Mouse (Mus musculus) liver, embryonic 14.5 days (tissue): Measurements from ENCODE around the gene Slc8b1. TPM values are rescaled to one million over a fixed set of nuclear protein-coding genes. Genes with fewer than 3 reads are reported as not detected.
A peak's percentile ranks its signal among the peaks of the same experiment; 100 is the strongest.

Experiments
- ATAC-seq: fragments of 200-750 bp; cut with Nextera tagmentation; 2 replicates; pipeline ENCODE4 v1.8.0; 2017; ENCODE audit warnings: moderate number of reproducible peaks, mild to moderate bottlenecking, moderate library complexity; ENCODE audit not compliant: insufficient read depth
- DNase-seq, 3 experiments: peaks; one replicate each; pipeline ENCODE4 v3.0.0-alpha.2; 2012 to 2013; ENCODE audit warnings: low read depth in 3 of 3, low spot score in 3 of 3
- H3K27ac ChIP-seq: fragments of 300-500 bp; sonication (generic); 2 replicates; pipeline ENCODE4 v1.5.1; 2014; ENCODE audit warnings: moderate library complexity, mild to moderate bottlenecking, control low read depth, inconsistent platforms
- H3K27me3 ChIP-seq: fragments of 300-500 bp; sonication (generic); 2 replicates; pipeline ENCODE4 v1.6.1; 2014; ENCODE audit warnings: mild to moderate bottlenecking, low read length, moderate library complexity; ENCODE audit not compliant: control insufficient read depth, insufficient read depth
- H3K36me3 ChIP-seq: fragments of 300-500 bp; sonication (generic); replicated peaks from 2 replicates; pipeline ENCODE4 v1.6.1; 2014; ENCODE audit warnings: low read depth; ENCODE audit not compliant: control insufficient read depth, insufficient read depth
- H3K4me1 ChIP-seq, 2 experiments: fragments of 200-500 bp in 1 of 2; fragments of 300-500 bp in 1 of 2; sonication (generic) in 1 of 2; replicated peaks; 2 replicates each; pipeline ENCODE4 v1.6.1; 2012 to 2014; ENCODE audit warnings: antibody characterized with exemption in 1 of 2, inconsistent platforms in 1 of 2, low read length in 1 of 2; ENCODE audit not compliant: control insufficient read depth in 2 of 2, insufficient read depth in 2 of 2
- H3K4me2 ChIP-seq: fragments of 300-500 bp; sonication (generic); 2 replicates; pipeline ENCODE4 v1.6.1; 2014; ENCODE audit warnings: low read depth, mild to moderate bottlenecking, control low read depth, moderate library complexity
- H3K4me3 ChIP-seq, 2 experiments: fragments of 200-500 bp in 1 of 2; fragments of 300-500 bp in 1 of 2; sonication (generic) in 1 of 2; 2 replicates each; pipeline ENCODE4 v1.5.1; 2012 to 2014; ENCODE audit warnings: low read depth in 2 of 2, low read length in 2 of 2, mild to moderate bottlenecking in 2 of 2, control low read depth in 1 of 2, inconsistent platforms in 1 of 2, moderate library complexity in 1 of 2; ENCODE audit not compliant: insufficient read depth in 1 of 2
- H3K9ac ChIP-seq: fragments of 300-500 bp; sonication (generic); replicated peaks from 2 replicates; pipeline ENCODE4 v1.6.1; 2014; ENCODE audit warnings: mild to moderate bottlenecking, control low read depth, moderate library complexity
- H3K9me3 ChIP-seq: fragments of 300-500 bp; sonication (generic); 2 replicates; pipeline ENCODE4 v1.6.1; 2016; ENCODE audit warnings: low read length, mixed read lengths; ENCODE audit not compliant: control insufficient read depth
- CTCF ChIP-seq: IDR thresholded peaks from 2 replicates; pipeline ENCODE4 v1.5.1; 2016; ENCODE audit warnings: antibody characterized with exemption, low read depth, control low read depth
- EP300 ChIP-seq: IDR thresholded peaks from 2 replicates; pipeline ENCODE4 v1.6.1; 2016; ENCODE audit warnings: antibody characterized with exemption, low read depth
- WGBS: fragments of 180-500 bp; shearing (Covaris S2); extraction: QIAGEN DNeasy Blood & Tissue Kit; methylation state at CpG from one replicate; pipeline ENCODE4 v1.1.7; 2014; ENCODE audit not compliant: insufficient replicate concordance; 5-methylcytosine and 5-hydroxymethylcytosine counted together
- polyA plus RNA-seq, 2 experiments: library from polyadenylated mRNA; depleted of rRNA in 1 of 2; stranded (reverse) in 1 of 2; unstranded in 1 of 2; fragments of >200 nt; fragmentation: Nextera tagmentation in 1 of 2; extraction: Ambion mirVana in 1 of 2; gene quantifications; 2 replicates each; pipeline versions ENCODE4 v1.2.1 to v1.2.3; 2012 to 2014

The Slc8b1 gene
- polyA plus RNA-seq, 2 experiments = 1.4 to 5.2 TPM

GRCm38 (mm10) chr5:120578504-120579081 lies 67.6 kb downstream of the Slc8b1 start:
- ATAC-seq = peak; percentile 41; the same call in 1 of the 2 replicates
- no peak for DNase-seq
- Histone ChIP-seq H3K9me3 (no peaks in the 10 kb centered on the region), H3K9ac (peak overlapping the region; percentile 69), H3K4me2 (peak overlapping the region; percentile 78), H3K27ac (peak overlapping the region; percentile 98), H3K27me3 (no peaks in the 10 kb centered on the region), H3K4me1 (peaks cover 29 to 34% of the 10 kb centered on the region in 2 experiments), H3K36me3 (peaks cover 29% of the 10 kb centered on the region), H3K4me3 (peak overlapping the region in 1 of 2 experiments; percentile 39; a peak in 2 of 4 replicates)
- 22% methylated on average over 12 of the region's 12 CpGs for WGBS
- TF ChIP-seq EP300 = no peak
- no peak for TF ChIP-seq CTCF

- Histone ChIP-seq H3K27ac (peak overlapping the region; percentile 98), H3K4me2 (peak overlapping the region; percentile 78), H3K36me3 (peaks cover 36% of the 10 kb centered on the region), H3K4me1 (peaks cover 29 to 34% of the 10 kb centered on the region in 2 experiments), H3K9me3 (no peaks in the 10 kb centered on the region), H3K9ac (peak overlapping the region; percentile 69), H3K27me3 (no peaks in the 10 kb centered on the region), H3K4me3 (no peak overlapping the region)
- ATAC-seq = no peak
- 55% methylated on average over 26 of the region's 26 CpGs for WGBS
- no peak for TF ChIP-seq EP300
- no peak for TF ChIP-seq CTCF
- no peak for DNase-seq
Measured at GRCm38 (mm10) chr5:120579211-120579897, 68.4 kb downstream of the Slc8b1 start.

GRCm38 (mm10) chr5:120579898-120580626 lies 69.1 kb downstream of the Slc8b1 start:
- no peaks in the 10 kb centered on the region for H3K27me3 ChIP-seq
- H3K9ac ChIP-seq = no peak overlapping the region
- no peak overlapping the region for H3K4me3 ChIP-seq
- no peak for TF ChIP-seq CTCF
- TF ChIP-seq EP300 = no peak
- DNase-seq (no peak), ATAC-seq (no peak)
- no peak overlapping the region; the same call in 1 of the 2 replicates for H3K27ac ChIP-seq
- peaks cover 29 to 35% of the 10 kb centered on the region in 2 experiments for H3K4me1 ChIP-seq
- no peaks in the 10 kb centered on the region for H3K9me3 ChIP-seq
- H3K36me3 ChIP-seq = peaks cover 43% of the 10 kb centered on the region
- 87% methylated on average over 26 of the region's 26 CpGs for WGBS
- no peak overlapping the region for H3K4me2 ChIP-seq

- no peaks in the 10 kb centered on the region for H3K9me3 ChIP-seq
- DNase-seq (no peak), ATAC-seq (no peak)
- H3K4me1 ChIP-seq = peaks cover 34 to 42% of the 10 kb centered on the region in 2 experiments
- H3K27me3 ChIP-seq = no peaks in the 10 kb centered on the region
- 78% methylated on average over 9 of the region's 9 CpGs for WGBS
- no peak overlapping the region for H3K9ac ChIP-seq
- TF ChIP-seq EP300 = no peak
- TF ChIP-seq CTCF = no peak
- H3K36me3 ChIP-seq = peaks cover 42% of the 10 kb centered on the region
- H3K4me3 ChIP-seq = no peak overlapping the region
- no peak overlapping the region for H3K4me2 ChIP-seq
- H3K27ac ChIP-seq = no peak overlapping the region
Measured at GRCm38 (mm10) chr5:120582002-120582401, 71.0 kb downstream of the Slc8b1 start.

GRCm38 (mm10) chr5:120583511-120583910 lies 72.5 kb downstream of the Slc8b1 start:
- no peak overlapping the region for H3K9ac ChIP-seq
- H3K27ac ChIP-seq = no peak overlapping the region
- H3K4me2 ChIP-seq = no peak overlapping the region
- no peaks in the 10 kb centered on the region for H3K9me3 ChIP-seq
- no peak for ATAC-seq
- TF ChIP-seq CTCF (no peak), EP300 (no peak)
- H3K27me3 ChIP-seq = no peaks in the 10 kb centered on the region
- no peak overlapping the region for H3K4me3 ChIP-seq
- WGBS = 94% methylated on average over 4 of the region's 4 CpGs
- peaks cover 25 to 34% of the 10 kb centered on the region in 2 experiments for H3K4me1 ChIP-seq
- H3K36me3 ChIP-seq = peaks cover 42% of the 10 kb centered on the region
- no peak for DNase-seq

Other genes starting within 250 kb of the Slc8b1 start
- gene Lhx5, start 79.5 kb upstream of the Slc8b1 start, polyA plus RNA-seq (2012; rRNA removed) = 0.02 TPM in 1 of 2 replicates, not detected in the other
- gene Lhx5, start 79.5 kb upstream of the Slc8b1 start, polyA plus RNA-seq (2014; fragmentation: Nextera tagmentation; extraction: Ambion mirVana) = not detected in 2 replicates
- 0.78 and 0.93 TPM in 2 replicates for gene Sdsl, start 38.4 kb upstream of the Slc8b1 start, polyA plus RNA-seq (2012; rRNA removed)
- 1.2 and 2.0 TPM in 2 replicates for gene Sdsl, start 38.4 kb upstream of the Slc8b1 start, polyA plus RNA-seq (2014; fragmentation: Nextera tagmentation; extraction: Ambion mirVana)
- 0.13 and 0.61 TPM in 2 replicates for gene Sds, start 34.6 kb upstream of the Slc8b1 start, polyA plus RNA-seq (2012; rRNA removed)
- gene Sds, start 34.6 kb upstream of the Slc8b1 start, polyA plus RNA-seq (2014; fragmentation: Nextera tagmentation; extraction: Ambion mirVana) = 0.15 and 0.22 TPM in 2 replicates
- gene Plbd2, start 7.5 kb upstream of the Slc8b1 start, polyA plus RNA-seq (2012; rRNA removed) = 4.3 TPM in 2 replicates
- gene Plbd2, start 7.5 kb upstream of the Slc8b1 start, polyA plus RNA-seq (2014; fragmentation: Nextera tagmentation; extraction: Ambion mirVana) = 10.3 and 12.3 TPM in 2 replicates
- gene Tpcn1, start 77.5 kb downstream of the Slc8b1 start, polyA plus RNA-seq (2012; rRNA removed) = 19.3 and 19.8 TPM in 2 replicates
- gene Tpcn1, start 77.5 kb downstream of the Slc8b1 start, polyA plus RNA-seq (2014; fragmentation: Nextera tagmentation; extraction: Ambion mirVana) = 17.8 and 18.2 TPM in 2 replicates
- 0.91 and 2.0 TPM in 2 replicates for gene Iqcd, start 77.8 kb downstream of the Slc8b1 start, polyA plus RNA-seq (2012; rRNA removed)
- 1.0 and 1.4 TPM in 2 replicates for gene Iqcd, start 77.8 kb downstream of the Slc8b1 start, polyA plus RNA-seq (2014; fragmentation: Nextera tagmentation; extraction: Ambion mirVana)
- gene Rita1, start 101.4 kb downstream of the Slc8b1 start, polyA plus RNA-seq (2012; rRNA removed) = 5.2 and 5.9 TPM in 2 replicates
- 2.1 and 2.8 TPM in 2 replicates for gene Rita1, start 101.4 kb downstream of the Slc8b1 start, polyA plus RNA-seq (2014; fragmentation: Nextera tagmentation; extraction: Ambion mirVana)
- 9.9 and 12.4 TPM in 2 replicates for gene Ddx54, start 101.6 kb downstream of the Slc8b1 start, polyA plus RNA-seq (2012; rRNA removed)
- gene Ddx54, start 101.6 kb downstream of the Slc8b1 start, polyA plus RNA-seq (2014; fragmentation: Nextera tagmentation; extraction: Ambion mirVana) = 9.9 and 10.1 TPM in 2 replicates
- not detected in 2 replicates for gene Cfap73, start 123.1 kb downstream of the Slc8b1 start, polyA plus RNA-seq (2012; rRNA removed)
- gene Cfap73, start 123.1 kb downstream of the Slc8b1 start, polyA plus RNA-seq (2014; fragmentation: Nextera tagmentation; extraction: Ambion mirVana) = not detected in 2 replicates
- 0.10 and 0.18 TPM in 2 replicates for gene Rasal1, start 137.6 kb downstream of the Slc8b1 start, polyA plus RNA-seq (2012; rRNA removed)
- gene Rasal1, start 137.6 kb downstream of the Slc8b1 start, polyA plus RNA-seq (2014; fragmentation: Nextera tagmentation; extraction: Ambion mirVana) = 0.17 TPM in 1 of 2 replicates, not detected in the other
- 0.03 and 0.41 TPM in 2 replicates for gene Dtx1, start 200.8 kb downstream of the Slc8b1 start, polyA plus RNA-seq (2012; rRNA removed)
- gene Dtx1, start 200.8 kb downstream of the Slc8b1 start, polyA plus RNA-seq (2014; fragmentation: Nextera tagmentation; extraction: Ambion mirVana) = 0.05 TPM in 1 of 2 replicates, not detected in the other
- 0.81 and 1.1 TPM in 2 replicates for gene Oas2, start 238.7 kb downstream of the Slc8b1 start, polyA plus RNA-seq (2012; rRNA removed)
- gene Oas2, start 238.7 kb downstream of the Slc8b1 start, polyA plus RNA-seq (2014; fragmentation: Nextera tagmentation; extraction: Ambion mirVana) = 0.47 and 0.54 TPM in 2 replicates